In the genomic region with DNA sequence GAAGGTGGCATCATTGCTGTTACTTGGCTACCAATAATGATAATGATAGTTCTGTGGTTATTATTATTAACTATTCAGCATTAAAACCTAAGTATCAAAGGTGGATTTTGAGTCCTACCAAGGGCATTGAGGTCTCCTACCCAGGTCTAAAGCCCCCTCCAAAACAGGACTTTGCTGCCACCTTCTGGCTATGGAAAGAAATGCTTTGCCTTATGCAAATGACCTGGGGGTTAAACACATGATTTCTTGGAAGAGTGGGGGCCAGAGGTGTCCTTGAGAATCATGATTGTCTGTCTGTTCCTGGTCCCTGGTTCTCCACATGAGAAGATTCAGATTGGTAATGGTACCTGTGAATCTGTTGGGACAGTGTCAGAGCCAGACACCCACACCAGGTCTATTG, we compare ENCODE assay signal across 12 mouse cellular contexts. TPM values are rescaled to one million over a fixed set of nuclear protein-coding genes. Genes with fewer than 3 reads are reported as not detected.
DNase-seq lines count a peak whose midpoint lies in the region; ATAC-seq and TF ChIP-seq lines count a peak whose summit lies in the region.
"Had no signal": no experiment of that assay in that cellular context is flagged by ENCODE, and none has a peak within 500 bp of the region (broad histone marks: within the 10 kb centered on the region; RNA-seq: fewer than 3 reads in every experiment).

No protein-coding gene starts in this region.

- H3K4me2 ChIP-seq in forebrain, postnatal 0 days (ENCODE audit: low read depth) = no peak overlapping the region
- no peak overlapping the region for H3K4me2 ChIP-seq in forebrain, embryonic 16.5 days (ENCODE audit: low read length)
- no peak overlapping the region for H3K4me2 ChIP-seq in lung, embryonic 14.5 days
- H3K4me2 ChIP-seq: embryonic facial prominence, embryonic 13.5 days; midbrain, embryonic 13.5 days; stomach, embryonic 15.5 days had no signal

- no peaks in the 10 kb centered on the region for H3K4me1 ChIP-seq in forebrain, postnatal 0 days (ENCODE audit: insufficient read depth)
- no peaks in the 10 kb centered on the region for H3K4me1 ChIP-seq in forebrain, embryonic 16.5 days (replicated peaks; ENCODE audit: control insufficient read depth, insufficient read depth, low read length)
- H3K4me1 ChIP-seq in lung, embryonic 14.5 days (ENCODE audit: insufficient read depth) = peaks cover 8% of the 10 kb centered on the region; the same call in 1 of the 2 replicates
- H3K4me1 ChIP-seq: embryonic facial prominence, embryonic 13.5 days; stomach, embryonic 15.5 days had no signal

- no peak for ATAC-seq in forebrain, postnatal 0 days
- no peak for ATAC-seq in forebrain, embryonic 16.5 days
- no peak for ATAC-seq in lung, embryonic 14.5 days (ENCODE audit: insufficient read depth)
- ATAC-seq: midbrain, embryonic 13.5 days had no signal

- H3K27ac ChIP-seq in forebrain, postnatal 0 days (ENCODE audit: low read depth, low read length) = no peak overlapping the region
- H3K27ac ChIP-seq in forebrain, embryonic 16.5 days (ENCODE audit: low read length) = no peak overlapping the region
- no peak overlapping the region for H3K27ac ChIP-seq in lung, embryonic 14.5 days (ENCODE audit: low read depth)
- H3K27ac ChIP-seq: embryonic facial prominence, embryonic 13.5 days; midbrain, embryonic 13.5 days; stomach, embryonic 15.5 days had no signal

- no peak overlapping the region for H3K9ac ChIP-seq in forebrain, postnatal 0 days
- no peak overlapping the region for H3K9ac ChIP-seq in forebrain, embryonic 16.5 days (replicated peaks; ENCODE audit: low read depth, low read length)
- no peak overlapping the region for H3K9ac ChIP-seq in lung, embryonic 14.5 days
- H3K9ac ChIP-seq: embryonic facial prominence, embryonic 13.5 days; midbrain, embryonic 13.5 days; stomach, embryonic 15.5 days had no signal

- no peaks in the 10 kb centered on the region for H3K27me3 ChIP-seq in forebrain, postnatal 0 days (ENCODE audit: insufficient read depth, low read length)
- no peaks in the 10 kb centered on the region for H3K27me3 ChIP-seq in forebrain, embryonic 16.5 days (replicated peaks; ENCODE audit: control insufficient read depth, insufficient read depth, low read length)
- no peaks in the 10 kb centered on the region for H3K27me3 ChIP-seq in lung, embryonic 14.5 days (ENCODE audit: insufficient read depth, low read length)
- H3K27me3 ChIP-seq: embryonic facial prominence, embryonic 13.5 days; midbrain, embryonic 13.5 days; stomach, embryonic 15.5 days had no signal

- peak; percentile 36 for DNase-seq in forebrain, postnatal 0 days
- DNase-seq in lung, embryonic 14.5 days = peak; percentile 68
- no peak for DNase-seq in lung, postnatal 25 days (ENCODE audit: low spot score)
- peak; percentile 31 for DNase-seq in adipocyte (ENCODE audit: low spot score)
- peak; percentile 44 for DNase-seq in mesoderm, embryonic 11.5 days (ENCODE audit: low read depth, low spot score)
- no peak for DNase-seq in spleen, postnatal 4 days (ENCODE audit: low spot score in 2 of 2)
- no peak for DNase-seq in layer of hippocampus, adult 9-11 months

- H3K36me3 ChIP-seq in forebrain, postnatal 0 days (ENCODE audit: insufficient read depth) = no peaks in the 10 kb centered on the region
- H3K36me3 ChIP-seq in forebrain, embryonic 16.5 days (ENCODE audit: control insufficient read depth, insufficient read depth) = no peaks in the 10 kb centered on the region
- no peaks in the 10 kb centered on the region for H3K36me3 ChIP-seq in lung, embryonic 14.5 days (ENCODE audit: insufficient read depth)
- H3K36me3 ChIP-seq: embryonic facial prominence, embryonic 13.5 days; midbrain, embryonic 13.5 days; stomach, embryonic 15.5 days had no signal

- no peaks in the 10 kb centered on the region for H3K9me3 ChIP-seq in forebrain, postnatal 0 days (ENCODE audit: low read length)
- H3K9me3 ChIP-seq in forebrain, embryonic 16.5 days (ENCODE audit: control insufficient read depth, low read length) = no peaks in the 10 kb centered on the region
- H3K9me3 ChIP-seq in lung, embryonic 14.5 days (ENCODE audit: low read depth, low read length) = no peaks in the 10 kb centered on the region
- H3K9me3 ChIP-seq: embryonic facial prominence, embryonic 13.5 days; midbrain, embryonic 13.5 days; stomach, embryonic 15.5 days had no signal

- H3K4me3 ChIP-seq in forebrain, postnatal 0 days (ENCODE audit: low read depth, low read length) = no peak overlapping the region
- no peak overlapping the region for H3K4me3 ChIP-seq in forebrain, embryonic 16.5 days (replicated peaks; ENCODE audit: low read length)
- H3K4me3 ChIP-seq in lung, embryonic 14.5 days (ENCODE audit: low read depth, low read length) = no peak overlapping the region
- H3K4me3 ChIP-seq: embryonic facial prominence, embryonic 13.5 days; midbrain, embryonic 13.5 days; stomach, embryonic 15.5 days had no signal

- TF ChIP-seq CTCF in forebrain, postnatal 0 days (IDR thresholded peaks at IDR 0.05; ENCODE audit: low read depth) = peak; percentile 66
- TF ChIP-seq CTCF in lung, embryonic 14.5 days (IDR thresholded peaks at IDR 0.05; ENCODE audit: low read depth) = peak; percentile 75

RNA-seq across cellular contexts. Expression of a gene that starts 54.9 kb away (rescaled TPM):
- total RNA-seq in forebrain, postnatal 0 days (2014; rRNA removed) = 0.57 and 0.62 TPM in 2 replicates
- 0.15 and 0.26 TPM in 2 replicates for polyA plus RNA-seq in forebrain, postnatal 0 days (2015; fragmentation: Nextera tagmentation; extraction: Ambion mirVana)
- not detected in 2 replicates for polyA plus RNA-seq in forebrain, embryonic 16.5 days (2015; fragmentation: Nextera tagmentation; extraction: Ambion mirVana)
- 0.11 and 0.34 TPM in 2 replicates for polyA plus RNA-seq in lung, embryonic 14.5 days (2014; fragmentation: Nextera tagmentation; extraction: Ambion mirVana)
- polyA plus RNA-seq: large intestine, adult 2 months; midbrain, embryonic 13.5 days had no signal

Comparison
In these comparisons a context has a peak if more than half of its experiments do, and no peak if none do; other contexts are left out.
1. DNase-seq: peak in forebrain, postnatal 0 days (single experiment), lung, embryonic 14.5 days (single experiment), adipocyte (single experiment) and mesoderm, embryonic 11.5 days (single experiment); none in lung, postnatal 25 days (single experiment), spleen, postnatal 4 days (0 of 2) and layer of hippocampus, adult 9-11 months (single experiment).